ENCODE assay signal across 17 mouse cellular contexts in genomic region chr1:79637768-79638167, GRCm38 (mm10). TPM values are rescaled to one million over a fixed set of nuclear protein-coding genes. Genes with fewer than 3 reads are reported as not detected.
"Had no signal": no experiment of that assay in that cellular context is flagged by ENCODE, and none has a peak within 500 bp of the region (broad histone marks: within the 10 kb centered on the region; RNA-seq: fewer than 3 reads in every experiment).

No protein-coding gene starts in this region.

- H3K4me2 ChIP-seq: limb, embryonic 13.5 days; liver, embryonic 15.5 days; lung, embryonic 15.5 days; neural tube, embryonic 15.5 days had no signal

- H3K27ac ChIP-seq: hindbrain, postnatal 0 days; layer of hippocampus, adult 2 months; limb, embryonic 13.5 days; liver, embryonic 15.5 days; lung, embryonic 15.5 days; midbrain, embryonic 10.5 days; neural tube, embryonic 15.5 days had no signal

- ATAC-seq: hindbrain, postnatal 0 days had no signal

- H3K9me3 ChIP-seq: limb, embryonic 13.5 days; liver, embryonic 15.5 days; lung, embryonic 15.5 days; midbrain, embryonic 10.5 days; neural tube, embryonic 15.5 days had no signal

- H3K4me3 ChIP-seq: layer of hippocampus, adult 2 months; limb, embryonic 13.5 days; liver, embryonic 15.5 days; lung, embryonic 15.5 days; midbrain, embryonic 10.5 days; myocyte; neural tube, embryonic 15.5 days had no signal

- DNase-seq: kidney, adult 18-20 months; kidney, postnatal 10 days; kidney, postnatal 4 days; left cerebral cortex, postnatal 4 days; midbrain, embryonic 14.5 days; right cerebral cortex, adult 18-20 months; right cerebral cortex, postnatal 25 days; thymus, postnatal 25 days had no signal

- H3K27me3 ChIP-seq: limb, embryonic 13.5 days; liver, embryonic 15.5 days; lung, embryonic 15.5 days; neural tube, embryonic 15.5 days had no signal

- H3K4me1 ChIP-seq: limb, embryonic 13.5 days; liver, embryonic 15.5 days; lung, embryonic 15.5 days; midbrain, embryonic 10.5 days had no signal

- H3K9ac ChIP-seq: limb, embryonic 13.5 days; liver, embryonic 15.5 days; lung, embryonic 15.5 days; neural tube, embryonic 15.5 days had no signal

- H3K36me3 ChIP-seq: limb, embryonic 13.5 days; liver, embryonic 15.5 days; lung, embryonic 15.5 days; midbrain, embryonic 10.5 days; neural tube, embryonic 15.5 days had no signal

RNA-seq across cellular contexts. Expression of gene Ap1s3, which starts 34.0 kb away (rescaled TPM):
- polyA plus RNA-seq: midbrain, embryonic 14.5 days; neural tube, embryonic 11.5 days had no signal
